Mouse (Mus musculus) yolk sac, embryonic 10.5 days (tissue): ENCODE results near the gene Tpk1.

Source experiments
- DNase-seq: peaks from one replicate; pipeline ENCODE4 v3.0.0-alpha.2; 2017; ENCODE audit warnings: low spot score

The Tpk1 gene

DNA sequence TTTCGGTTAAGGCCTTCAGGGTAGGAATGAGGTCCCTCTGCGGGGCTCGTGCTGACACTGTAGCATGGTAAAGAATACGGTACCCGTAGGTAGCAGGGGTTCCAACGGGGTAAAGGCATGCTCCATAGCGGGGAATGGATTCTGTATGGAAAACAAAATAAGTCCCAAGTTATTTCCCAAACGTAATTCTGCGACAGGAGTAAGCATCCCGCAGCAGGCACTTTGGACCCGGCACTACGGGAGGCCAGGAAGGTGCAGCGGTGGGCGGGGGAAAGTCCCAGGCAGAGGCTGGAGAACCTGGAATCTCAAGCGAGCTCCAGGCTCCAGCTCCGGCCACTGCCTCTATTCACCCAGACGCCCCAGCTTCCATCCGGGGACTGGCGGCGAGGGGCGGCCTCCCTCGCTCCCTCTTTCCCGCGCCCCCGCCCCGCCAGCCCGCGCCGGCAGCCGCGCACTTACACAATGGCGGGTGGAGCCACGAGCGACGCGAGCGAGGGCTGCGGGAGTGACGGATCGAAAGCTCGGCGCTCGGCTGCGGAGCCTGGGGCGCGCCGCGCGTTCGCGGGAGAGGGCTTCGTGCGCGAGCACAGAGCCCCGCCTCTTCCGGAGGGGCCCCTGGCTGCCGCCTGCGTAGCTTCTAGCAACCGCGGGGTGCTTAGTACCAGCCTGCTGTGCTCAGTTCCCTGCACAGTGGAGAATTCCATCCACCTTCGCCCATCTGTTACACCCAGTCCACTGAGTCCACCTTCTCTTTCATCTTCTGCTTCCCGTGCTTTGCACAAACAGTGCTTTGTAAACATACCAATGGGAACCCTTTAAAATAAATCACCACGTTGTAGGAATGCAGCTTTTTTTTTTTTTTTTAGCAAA, at the start of gene Tpk1:
Gene Tpk1, minus strand, starts transcription at position 602 of the 870 bp plus-strand sequence.
- peak; percentile 93 for DNase-seq

- no peak for DNase-seq
Measured at GRCm38 (mm10) chr6:43702810-43703614, 36.9 kb upstream of the Tpk1 start.

DNA sequence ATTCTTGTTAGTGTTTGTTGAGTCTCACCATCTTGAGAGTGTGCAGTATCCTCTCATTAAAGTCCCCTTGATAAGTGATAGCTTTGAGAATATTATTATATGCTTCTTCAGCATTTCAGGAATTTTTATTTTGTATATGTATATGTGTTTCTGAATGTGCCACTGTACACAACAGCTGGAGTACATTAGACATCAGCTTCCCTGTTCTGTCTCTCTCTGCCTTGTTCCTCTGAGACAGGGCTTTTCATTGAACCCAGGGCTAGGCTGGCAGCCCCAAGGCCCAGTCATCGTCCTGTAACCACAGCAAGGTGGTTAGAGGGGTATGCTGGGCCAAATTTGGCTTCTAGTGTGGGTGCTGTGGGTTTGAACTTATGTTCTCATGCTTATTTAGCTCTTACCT, 25.8 kb upstream of the Tpk1 start:
- DNase-seq: no peak

DNA sequence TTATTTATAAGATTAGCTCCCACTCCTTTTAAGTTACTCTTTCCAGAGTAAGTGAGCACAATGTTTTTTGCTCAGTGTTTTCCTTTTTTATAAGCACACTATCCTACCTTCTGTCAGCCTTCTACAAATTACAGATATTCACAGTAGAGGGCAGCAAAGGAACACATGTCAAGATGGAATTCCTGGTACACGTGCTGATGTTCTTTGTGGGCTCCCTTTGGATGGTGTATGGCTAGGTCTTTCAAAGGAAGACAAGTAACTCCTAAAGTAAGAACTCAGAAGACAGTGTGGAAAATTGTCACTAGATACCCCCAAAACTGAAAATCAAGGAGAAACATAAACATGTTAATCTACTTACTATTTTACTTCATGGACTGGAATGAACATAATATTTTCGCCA, 19.9 kb upstream of the Tpk1 start:
- DNase-seq: no peak

DNA sequence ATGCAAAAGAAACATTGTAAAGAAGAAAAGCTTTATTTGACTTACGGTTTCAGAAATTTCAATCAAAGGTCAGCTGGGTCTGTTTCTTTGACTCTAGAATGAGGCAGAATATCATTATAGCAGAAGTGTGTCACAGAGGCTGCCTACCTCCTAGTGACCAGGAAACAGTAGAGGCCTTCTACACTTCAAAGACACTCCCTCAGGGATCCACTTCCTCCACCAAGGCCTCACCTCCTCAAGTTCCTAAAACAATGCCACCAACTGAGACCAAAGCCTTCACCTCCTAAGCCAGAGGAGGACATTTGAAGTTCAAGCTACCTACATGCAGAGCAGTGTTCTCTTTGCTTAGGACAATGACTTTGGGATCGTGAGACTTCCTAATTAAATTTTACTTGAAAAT, 16.5 kb upstream of the Tpk1 start:
- no peak for DNase-seq

DNA sequence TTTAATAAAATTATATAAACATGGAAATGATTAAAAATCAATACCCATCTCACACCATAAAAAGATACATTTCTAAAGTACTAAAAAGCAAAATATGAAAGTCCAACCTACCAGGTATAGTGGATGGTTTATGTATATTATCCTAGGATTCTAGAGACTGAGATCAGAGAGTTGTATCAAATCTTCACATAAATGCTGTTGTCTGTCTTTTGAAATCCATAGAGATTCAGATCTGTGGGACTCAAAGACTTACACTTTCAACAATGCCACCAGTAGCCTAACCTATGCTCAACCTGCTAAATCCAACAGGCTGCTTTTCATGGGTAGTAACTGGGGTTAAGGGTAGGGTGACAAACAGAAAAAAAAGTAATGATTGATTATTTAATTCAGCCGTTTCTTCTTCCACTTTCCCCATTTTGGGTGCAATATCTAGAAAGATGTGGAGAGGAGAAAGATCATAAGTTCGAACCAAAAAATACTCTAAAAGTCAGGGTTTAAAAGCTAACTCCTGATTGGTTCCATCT, 12.7 kb upstream of the Tpk1 start:
- no peak for DNase-seq

DNA sequence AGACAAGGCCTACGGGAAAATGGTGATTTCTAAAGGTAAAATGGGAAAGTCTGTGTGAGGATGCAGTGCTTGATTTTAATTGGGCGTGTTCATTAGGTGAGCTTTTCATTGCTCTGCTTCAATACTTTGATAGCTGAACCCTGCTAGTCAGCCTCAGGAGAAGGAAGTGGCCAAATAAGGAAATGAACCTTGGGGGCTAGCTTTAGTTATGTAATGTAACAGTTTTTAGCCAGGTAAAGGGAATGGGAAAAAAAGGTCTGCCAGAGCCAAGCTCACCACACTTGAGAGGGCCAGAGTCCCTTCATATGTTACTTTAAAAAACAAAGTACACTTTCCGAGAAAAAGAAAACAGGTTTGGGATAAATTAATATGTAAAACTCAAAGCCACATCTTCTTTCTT, 11.5 kb upstream of the Tpk1 start:
- no peak for DNase-seq

- no peak for DNase-seq
Measured at GRCm38 (mm10) chr6:43676139-43676538, 10.1 kb upstream of the Tpk1 start.

DNA sequence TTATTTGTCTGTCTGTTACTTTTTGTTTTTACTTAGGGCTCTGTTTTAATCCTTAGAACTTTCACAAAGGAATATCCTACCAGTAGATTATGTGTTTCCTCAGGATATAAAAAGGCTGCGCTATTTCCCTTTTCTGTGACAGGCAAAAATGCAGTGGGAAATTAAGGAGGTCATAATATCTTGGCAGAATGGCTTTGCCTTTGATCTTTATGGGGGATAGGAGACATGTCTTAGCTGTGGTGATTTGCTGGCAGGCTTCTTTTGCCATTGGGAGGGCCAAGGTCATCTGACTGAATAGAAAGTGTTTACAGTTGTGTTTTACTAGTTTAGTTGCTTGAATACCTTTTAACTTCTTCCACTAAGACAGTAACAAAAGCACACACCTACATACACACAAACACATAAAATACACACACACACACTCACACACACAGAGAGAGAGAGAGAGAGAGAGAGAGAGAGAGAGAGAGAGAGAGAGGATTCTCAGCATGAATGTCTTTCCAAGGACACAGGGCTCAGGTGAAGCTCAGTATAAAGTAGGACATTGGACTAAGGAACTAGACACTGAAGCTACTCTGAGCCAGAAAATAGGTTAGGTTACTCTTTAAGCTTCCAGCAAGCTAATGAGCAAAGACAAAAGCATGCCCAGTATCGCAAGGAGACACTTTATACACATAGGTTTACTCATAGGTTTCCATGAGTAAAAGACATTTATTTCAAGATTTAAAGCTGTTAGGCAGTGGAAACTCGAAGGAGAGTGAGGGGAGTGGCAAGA, 9.1 kb upstream of the Tpk1 start:
- DNase-seq: peak; percentile 45

GRCm38 (mm10) chr6:43670939-43671338, 4.9 kb upstream of the Tpk1 start:
- DNase-seq: no peak

DNA sequence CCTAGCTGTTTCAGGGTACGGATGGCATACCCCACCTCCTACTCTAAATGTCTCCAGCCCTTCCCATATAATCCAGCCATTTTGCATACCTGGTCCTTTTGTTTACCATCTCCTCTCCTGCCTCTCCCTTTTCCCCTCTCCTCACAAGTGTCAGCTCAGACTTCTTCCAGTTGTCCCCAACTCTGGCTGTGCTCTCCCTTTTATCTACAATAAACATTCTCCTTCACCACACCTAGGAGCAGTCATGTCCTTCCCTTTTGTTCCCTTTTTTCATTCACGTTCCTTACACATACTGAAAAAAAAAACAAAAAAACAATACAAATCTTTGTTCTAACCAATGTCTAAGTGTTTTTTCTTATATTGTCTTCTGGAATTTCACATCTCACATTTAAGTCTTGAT, 1.6 kb upstream of the Tpk1 start:
- no peak for DNase-seq

- DNase-seq: no peak
Measured at GRCm38 (mm10) chr6:43666611-43667400, 728 bp upstream of the Tpk1 start.

DNA sequence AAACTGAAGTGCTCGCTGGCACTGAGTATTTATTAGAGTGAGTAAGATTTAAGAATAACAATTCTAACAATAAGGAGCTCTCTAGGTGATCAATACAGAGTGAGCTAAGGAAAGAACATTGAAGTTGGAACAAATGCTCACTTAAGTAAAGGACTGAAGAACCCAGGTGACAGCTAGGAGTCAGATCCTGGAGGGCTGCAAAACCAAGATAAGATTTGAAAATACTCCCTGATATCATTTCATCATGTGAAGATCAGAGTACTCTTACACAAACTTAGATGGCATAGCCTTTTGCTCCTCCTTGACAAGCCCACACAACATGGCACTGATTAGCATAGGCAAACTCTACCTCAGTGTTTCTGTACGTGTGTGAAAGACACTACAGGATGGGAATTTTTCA, 4.3 kb downstream of the Tpk1 start:
- DNase-seq: no peak

- no peak for DNase-seq
Measured at GRCm38 (mm10) chr6:43658290-43658689, 7.8 kb downstream of the Tpk1 start.

- no peak for DNase-seq
Measured at GRCm38 (mm10) chr6:43657845-43658244, 8.2 kb downstream of the Tpk1 start.

DNA sequence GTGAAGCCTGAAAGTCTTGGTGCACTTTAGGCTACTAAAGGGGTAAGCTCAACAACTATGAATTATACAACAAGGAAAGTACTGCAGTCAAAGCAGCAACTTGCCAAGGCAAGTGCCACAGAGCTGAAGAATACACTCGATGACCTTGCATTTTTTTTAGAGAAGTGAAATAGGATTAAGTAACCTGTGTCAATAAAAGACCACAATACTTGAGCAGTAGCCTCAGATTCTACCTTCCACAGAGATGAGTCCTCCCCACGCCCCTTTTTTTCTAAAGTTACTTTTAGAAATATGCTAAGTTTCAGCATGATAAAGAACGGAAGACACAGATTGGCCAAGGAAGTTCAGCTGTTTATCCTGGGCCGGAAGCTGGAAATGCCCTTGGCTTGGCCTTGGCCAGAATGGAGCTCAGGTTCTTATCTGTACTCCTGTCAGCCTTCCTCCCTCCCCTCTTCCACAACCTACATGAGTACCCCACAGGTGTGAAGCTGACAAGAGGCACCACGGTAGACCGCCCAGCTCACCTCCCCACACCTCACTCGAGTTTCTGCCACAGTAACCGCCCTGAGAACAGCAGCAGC, 11.1 kb downstream of the Tpk1 start:
- no peak for DNase-seq

DNA sequence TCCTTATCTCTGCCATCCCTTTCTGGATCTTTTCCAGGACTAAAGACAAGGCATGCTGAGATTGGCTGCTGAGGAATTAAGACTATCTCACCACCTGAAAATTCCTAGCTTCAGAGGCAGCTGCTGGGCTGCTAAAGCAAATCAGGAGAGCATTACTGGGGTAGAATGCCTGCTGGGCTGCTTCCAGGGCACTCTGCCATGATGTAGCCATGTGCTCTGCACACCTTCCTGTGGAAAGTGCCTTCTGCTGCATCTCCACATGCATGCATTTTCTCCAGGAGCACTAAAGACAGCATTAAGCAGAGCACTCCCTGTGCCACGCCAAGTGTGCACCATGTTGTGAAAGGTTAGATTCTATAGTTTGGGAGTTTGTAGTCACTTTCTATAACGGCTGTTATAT, 16.6 kb downstream of the Tpk1 start:
- no peak for DNase-seq

GRCm38 (mm10) chr6:43645674-43646073, 20.4 kb downstream of the Tpk1 start:
- DNase-seq: no peak

DNA sequence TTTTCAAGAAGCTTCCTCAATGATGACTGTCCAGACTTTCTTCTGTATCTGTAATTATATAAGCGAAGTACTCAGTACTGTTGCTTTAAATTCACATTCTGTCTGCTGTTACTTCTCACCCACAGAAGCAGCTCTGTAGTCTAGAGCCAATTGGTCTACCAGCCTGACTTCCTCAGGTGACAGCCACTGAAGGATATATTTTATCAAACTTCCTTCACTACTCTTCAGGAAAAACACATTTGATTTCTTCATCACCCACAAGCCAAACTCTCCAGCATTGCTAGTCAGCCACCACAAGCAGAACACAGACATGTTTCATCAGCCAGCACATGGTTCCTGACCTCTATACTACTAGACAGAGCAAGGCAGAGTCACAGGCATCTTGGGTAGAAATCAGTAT, 21.0 kb downstream of the Tpk1 start:
- DNase-seq: no peak

GRCm38 (mm10) chr6:43643718-43644117, 22.4 kb downstream of the Tpk1 start:
- no peak for DNase-seq

GRCm38 (mm10) chr6:43642375-43642774, 23.7 kb downstream of the Tpk1 start:
- DNase-seq: no peak
